8 mouse cellular contexts compared by ENCODE assay signal in the genomic region with DNA sequence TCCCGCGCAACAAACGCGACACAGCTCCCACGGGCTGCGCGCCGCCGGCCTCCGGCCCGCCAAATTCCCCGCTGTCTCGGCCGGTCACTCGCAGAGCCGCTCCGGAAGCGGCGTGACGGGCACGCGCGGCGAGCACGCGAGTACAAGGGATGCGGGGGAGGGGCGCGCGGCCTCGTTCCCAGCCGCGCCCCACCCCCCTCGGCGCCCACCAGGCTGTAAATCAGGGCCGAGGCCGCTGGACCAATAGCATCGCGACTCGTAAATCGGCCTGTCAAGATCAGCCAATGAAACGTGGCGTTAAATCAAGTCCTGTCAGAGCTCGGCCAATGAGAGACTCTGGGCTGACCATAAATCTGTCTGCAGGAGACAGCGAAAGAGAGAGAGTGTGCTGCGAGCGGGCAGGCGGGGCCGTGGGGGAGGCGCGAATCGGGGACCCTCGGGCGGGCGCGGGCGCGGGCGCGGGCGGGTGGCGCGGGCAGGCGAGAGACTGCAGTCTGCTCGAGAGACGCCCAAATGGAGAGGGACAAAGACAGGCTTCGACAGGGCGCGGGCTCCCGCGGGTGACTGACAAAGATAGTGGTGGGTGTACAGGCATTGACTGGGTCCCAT. TPM values are rescaled to one million over a fixed set of nuclear protein-coding genes. Genes with fewer than 3 reads are reported as not detected.
DNase-seq lines count a peak whose midpoint lies in the region; ATAC-seq lines count a peak whose summit lies in the region.

No protein-coding gene starts in this region.

- H3K36me3 ChIP-seq in hindbrain, embryonic 12.5 days: no peaks in the 10 kb centered on the region

- peak overlapping the region; percentile 77 for H3K9ac ChIP-seq in hindbrain, embryonic 12.5 days

- peak overlapping the region; percentile 38 for H3K4me3 ChIP-seq in hindbrain, embryonic 12.5 days

- H3K27me3 ChIP-seq in hindbrain, embryonic 12.5 days: peaks cover 14% of the 10 kb centered on the region

- under 1% methylated on average over 69 of the region's 71 CpGs for whole genome bisulfite sequencing in hindbrain, embryonic 12.5 days

- ATAC-seq in hindbrain, embryonic 12.5 days (ENCODE audit: low FRiP score): peak; percentile 95

- peaks cover 69% of the 10 kb centered on the region for H3K4me1 ChIP-seq in hindbrain, embryonic 12.5 days

- H3K4me2 ChIP-seq in hindbrain, embryonic 12.5 days (replicated peaks): peak overlapping the region; percentile 62

- peak; percentile 96 for DNase-seq in Muller cell, postnatal 12 days (ENCODE audit: inconsistent ontology term)
- peak; percentile 99 for DNase-seq in cerebellum, postnatal 10 days
- DNase-seq in frontal cortex, postnatal 10 days (ENCODE audit: low spot score in 2 of 2): peak; percentile 97 to 98
- peak; percentile 95 to 99 for DNase-seq in layer of hippocampus, postnatal 14 days (ENCODE audit: low spot score in 2 of 2)
- peak; percentile 95 for DNase-seq in lung, postnatal 14 days
- DNase-seq in retina, adult 2 months (ENCODE audit: low read depth, low spot score): peak; percentile 95
- DNase-seq in thymus, postnatal 36 days: peak; percentile 82 to 86

- H3K9me3 ChIP-seq in hindbrain, embryonic 12.5 days (replicated peaks): no peaks in the 10 kb centered on the region

- peak overlapping the region; percentile 98 for H3K27ac ChIP-seq in hindbrain, embryonic 12.5 days

RNA-seq across cellular contexts. Expression of gene Gpr84, which starts 5.2 kb away (rescaled TPM):
- polyA plus RNA-seq in hindbrain, embryonic 12.5 days (2016; fragmentation: Nextera tagmentation; extraction: Ambion mirVana): 0.36 and 0.51 TPM in 2 replicates
- under 1 TPM; 0.74 to 0.81 TPM for total RNA-seq in layer of hippocampus, postnatal 14 days (2021)

RNA-seq across cellular contexts. Expression of gene Copz1, which starts 32.7 kb away (rescaled TPM):
- polyA plus RNA-seq in hindbrain, embryonic 12.5 days (2016; fragmentation: Nextera tagmentation; extraction: Ambion mirVana): 235 and 247 TPM in 2 replicates
- 100 to 1,000 TPM; 102 to 105 TPM for total RNA-seq in layer of hippocampus, postnatal 14 days (2021)

RNA-seq across cellular contexts. Expression of gene Zfp385a, which starts 34.7 kb away (rescaled TPM):
- 20.5 and 23.8 TPM in 2 replicates for polyA plus RNA-seq in hindbrain, embryonic 12.5 days (2016; fragmentation: Nextera tagmentation; extraction: Ambion mirVana)
- 10 to 100 TPM; 43.2 to 44.4 TPM for total RNA-seq in layer of hippocampus, postnatal 14 days (2021)

RNA-seq across cellular contexts. Expression of gene Nfe2, which starts 47.0 kb away (rescaled TPM):
- 5.1 and 5.4 TPM in 2 replicates for polyA plus RNA-seq in hindbrain, embryonic 12.5 days (2016; fragmentation: Nextera tagmentation; extraction: Ambion mirVana)
- not detected for total RNA-seq in layer of hippocampus, postnatal 14 days (2021)

Comparison
In these comparisons a context has a peak if more than half of its experiments do, and no peak if none do; other contexts are left out.
1. Peak in every context shown above with its lines: DNase-seq, ATAC-seq, H3K4me3 ChIP-seq and H3K27ac ChIP-seq.